Mouse (Mus musculus) thymus, postnatal 25 days (tissue): ENCODE results near the gene Rad18.
A peak's percentile ranks its signal among the peaks of the same experiment; 100 is the strongest.

Experiments used
- DNase-seq: peaks from one replicate; pipeline ENCODE4 v3.0.0; 2022

The Rad18 gene

GRCm38 (mm10) chr6:112632071-112632470, 64.4 kb downstream of the Rad18 start:
- no peak for DNase-seq

GRCm38 (mm10) chr6:112630291-112630690, 66.2 kb downstream of the Rad18 start:
- no peak for DNase-seq

- DNase-seq = no peak
Measured at GRCm38 (mm10) chr6:112628301-112628700, 68.2 kb downstream of the Rad18 start.

- DNase-seq = no peak
Measured at GRCm38 (mm10) chr6:112622321-112622720, 74.2 kb downstream of the Rad18 start.

GRCm38 (mm10) chr6:112620027-112620426, 76.5 kb downstream of the Rad18 start:
- no peak for DNase-seq

GRCm38 (mm10) chr6:112617728-112618318, 78.7 kb downstream of the Rad18 start:
- DNase-seq = no peak

GRCm38 (mm10) chr6:112609027-112609426, 87.5 kb downstream of the Rad18 start:
- no peak for DNase-seq

- DNase-seq = no peak
Measured at GRCm38 (mm10) chr6:112603866-112604265, 92.6 kb downstream of the Rad18 start.

- DNase-seq = no peak
Measured at GRCm38 (mm10) chr6:112594971-112595370, 101.5 kb downstream of the Rad18 start.

- DNase-seq = no peak
Measured at GRCm38 (mm10) chr6:112587912-112588311, 108.6 kb downstream of the Rad18 start.

GRCm38 (mm10) chr6:112586999-112587398, 109.5 kb downstream of the Rad18 start:
- DNase-seq = no peak

GRCm38 (mm10) chr6:112584961-112585360, 111.5 kb downstream of the Rad18 start:
- no peak for DNase-seq

- DNase-seq = no peak
Measured at GRCm38 (mm10) chr6:112582022-112582421, 114.5 kb downstream of the Rad18 start.

- DNase-seq = peak; percentile 59
Measured at GRCm38 (mm10) chr6:112577198-112577597, 119.3 kb downstream of the Rad18 start.

- DNase-seq = peak; percentile 51
Measured at GRCm38 (mm10) chr6:112574558-112574957, 121.9 kb downstream of the Rad18 start.

GRCm38 (mm10) chr6:112570413-112570812, 126.1 kb downstream of the Rad18 start:
- no peak for DNase-seq
